Mouse (Mus musculus) urinary bladder, postnatal 25 days (tissue): ENCODE measurements around the gene Gopc.
"Not testable (repeated sequence)": the region's sequence is repeated elsewhere in the genome, so short reads cannot be mapped to it uniquely, and the experiment has no call there.

ENCODE experiments used
- DNase-seq: peaks from one replicate; pipeline ENCODE4 v3.0.0; 2022; ENCODE audit warnings: low spot score

Gene Gopc

DNA sequence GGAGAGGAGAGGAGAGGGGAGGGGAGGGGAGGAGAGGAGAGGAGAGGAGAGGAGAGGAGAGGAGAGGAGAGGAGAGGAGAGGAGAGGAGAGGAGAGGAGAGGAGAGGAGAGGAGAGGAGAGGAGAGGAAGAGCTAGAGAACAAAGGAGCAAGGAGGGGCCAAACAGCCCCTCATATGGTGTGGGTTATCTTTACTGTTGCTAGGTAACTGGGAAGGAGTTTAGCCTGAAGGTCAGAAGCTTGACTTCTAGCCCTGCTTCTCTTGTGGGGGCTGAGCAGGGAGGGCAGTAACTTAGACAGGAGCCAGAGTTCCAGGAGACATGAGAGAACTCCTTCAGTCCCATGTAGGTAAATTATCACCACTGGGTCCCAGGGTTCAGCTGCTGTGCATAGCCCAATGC lies 83.4 kb downstream of the Gopc start:
- DNase-seq, result not testable (repeated sequence)

DNA sequence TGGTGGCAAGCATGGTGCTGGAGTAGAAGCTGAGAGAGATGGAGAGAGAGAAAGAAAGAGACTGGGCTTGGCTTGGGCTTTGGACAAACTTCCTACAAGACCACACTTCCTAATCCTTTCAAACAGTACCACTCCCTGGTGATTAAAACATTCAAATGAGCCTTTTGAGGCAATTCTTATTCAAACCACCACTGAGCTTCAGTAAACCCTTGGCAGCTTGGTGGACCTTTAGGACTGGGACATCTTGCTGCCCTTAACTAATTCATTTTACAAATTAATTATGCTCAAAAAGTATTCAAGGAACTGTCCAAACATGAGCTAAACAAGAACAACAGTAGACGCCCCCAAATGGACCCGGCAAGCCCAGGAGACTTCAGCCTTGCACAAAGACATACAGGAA lies 86.0 kb downstream of the Gopc start:
- DNase-seq, result no peak

DNA sequence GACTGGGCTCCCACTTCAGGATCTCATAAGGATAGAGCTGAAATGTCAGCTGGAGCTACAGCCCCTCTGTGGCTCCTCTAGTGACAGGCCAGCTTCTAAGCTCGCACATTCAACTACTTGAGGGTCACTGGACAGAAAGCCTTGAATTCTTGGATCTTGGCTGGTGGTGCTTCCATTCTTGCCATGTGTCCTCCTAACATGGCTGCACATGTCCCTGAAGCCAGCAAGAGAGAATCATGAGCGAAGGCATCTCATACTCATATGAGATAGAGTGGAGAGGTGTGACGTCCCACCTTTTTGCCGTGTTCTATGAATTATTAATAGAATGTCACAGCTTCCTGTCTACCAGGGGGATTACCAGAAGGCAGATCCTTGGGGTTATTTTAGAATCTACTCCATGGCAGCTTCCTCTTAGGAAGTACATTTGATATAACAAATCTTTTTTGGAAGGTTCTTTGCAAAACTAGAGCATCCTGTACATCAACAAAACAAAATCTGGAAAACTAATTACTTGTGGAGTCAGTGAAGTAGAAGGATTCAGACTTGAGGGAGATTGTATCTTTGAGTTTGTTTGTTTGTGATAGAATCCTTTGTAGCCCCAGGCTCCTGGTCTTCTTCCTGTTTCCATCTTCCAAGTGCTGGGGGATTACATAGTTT lies 87.9 kb downstream of the Gopc start:
- DNase-seq, result no peak

DNA sequence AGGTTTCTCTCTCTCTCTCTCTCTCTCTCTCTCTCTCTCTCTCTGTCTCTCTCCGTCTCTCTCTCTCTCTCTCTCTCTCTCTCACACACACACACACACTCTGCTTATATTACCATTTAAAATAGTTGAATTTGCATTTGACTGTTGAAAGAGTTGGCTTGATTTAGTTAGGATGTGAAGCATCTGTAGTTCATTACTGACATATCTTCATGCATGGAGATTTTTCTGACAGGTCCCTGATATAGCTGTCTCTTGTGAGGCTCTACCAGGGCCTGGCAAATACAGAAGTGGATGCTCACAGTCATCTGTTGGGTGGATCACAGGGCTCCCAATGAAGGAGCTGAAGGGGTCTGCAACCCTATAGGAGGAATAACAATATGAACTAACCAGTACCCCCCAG lies 89.5 kb downstream of the Gopc start:
- not testable (repeated sequence) for DNase-seq

DNA sequence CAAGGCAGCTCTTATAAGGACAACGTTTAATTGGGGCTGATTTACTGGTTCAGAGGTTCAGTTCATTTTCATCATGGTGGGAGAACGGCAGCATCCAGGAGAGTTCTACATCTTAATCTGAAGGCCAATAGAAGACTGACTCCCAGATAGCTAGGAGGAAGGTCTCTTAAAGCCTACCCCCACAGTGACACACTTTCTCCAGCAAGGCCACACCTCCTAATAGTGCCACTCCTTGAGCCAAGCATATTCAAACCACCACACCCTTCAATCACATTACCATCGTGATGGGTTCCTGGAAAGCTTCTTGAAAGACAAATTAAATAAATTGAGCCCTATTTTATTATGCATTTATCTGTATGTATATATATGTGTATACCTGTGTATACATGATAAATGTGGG lies 92.7 kb downstream of the Gopc start:
- DNase-seq, result no peak

DNA sequence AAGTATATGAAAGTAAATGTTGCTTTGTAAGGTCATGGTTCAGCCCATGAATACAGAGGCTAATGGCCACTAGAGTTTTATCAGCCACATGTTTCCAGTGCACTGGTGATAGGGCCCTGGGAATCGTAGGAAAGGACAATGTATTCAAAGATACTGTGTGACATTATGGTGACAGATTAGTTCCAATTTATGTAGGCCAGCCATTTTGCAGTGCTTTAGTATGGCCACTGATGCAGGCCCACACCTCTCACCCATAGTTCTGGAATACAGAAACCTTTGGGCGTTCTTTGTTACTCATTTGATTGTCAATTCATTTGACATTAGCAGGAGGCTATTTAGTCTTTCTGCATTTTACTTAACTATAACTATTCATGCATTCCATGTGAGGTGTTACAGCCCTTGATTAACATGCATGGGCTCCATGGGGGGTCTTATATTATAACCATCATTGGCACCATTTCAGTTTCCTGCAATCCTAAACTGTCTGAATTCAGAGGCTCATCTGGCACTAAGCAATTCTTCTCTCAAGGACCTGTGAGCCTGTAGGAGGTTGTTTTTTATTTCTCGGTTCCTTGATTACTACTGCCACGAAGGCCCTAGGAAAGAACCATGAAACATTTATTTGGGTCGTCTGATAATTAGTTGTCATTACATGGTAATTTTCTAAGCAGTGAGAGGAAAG lies 93.9 kb downstream of the Gopc start:
- DNase-seq, result no peak
